21 mouse cellular contexts compared by ENCODE assay signal in the genomic region with DNA sequence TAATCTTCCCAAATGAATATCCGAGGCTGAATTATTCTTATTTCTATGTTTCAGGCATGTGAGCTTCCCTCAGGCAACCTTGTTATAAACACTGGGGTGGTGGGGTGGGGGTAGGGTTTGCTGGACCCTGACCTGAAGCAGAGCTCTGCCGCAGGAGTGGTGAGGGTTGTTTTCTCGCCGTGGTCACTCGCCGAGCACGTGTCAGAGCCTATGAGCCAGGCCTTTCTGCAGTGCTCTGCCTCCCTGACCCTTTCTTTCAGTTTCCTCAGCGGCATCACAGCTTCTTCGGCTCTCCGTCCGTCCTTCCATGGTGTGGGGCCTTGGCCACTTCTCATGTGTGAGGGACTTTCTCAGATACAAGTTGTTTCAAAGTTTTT. TPM values are rescaled to one million over a fixed set of nuclear protein-coding genes. Genes with fewer than 3 reads are reported as not detected.
DNase-seq lines count a peak whose midpoint lies in the region; ATAC-seq and TF ChIP-seq lines count a peak whose summit lies in the region.
"Had no signal": no experiment of that assay in that cellular context is flagged by ENCODE, and none has a peak within 500 bp of the region (broad histone marks: within the 10 kb centered on the region; RNA-seq: fewer than 3 reads in every experiment).

No protein-coding gene starts in this region.

- H3K79me2 ChIP-seq in liver, adult 2 months (ENCODE audit: control insufficient read depth, insufficient read depth, low read length) = peaks cover 23% of the 10 kb centered on the region; the same call in 1 of the 2 replicates

- TF ChIP-seq POLR2A in liver, adult 2 months (IDR thresholded peaks at IDR 0.05; ENCODE audit: extremely low read depth, insufficient read depth, low read length) = no peak

- H3K4me1 ChIP-seq in liver, adult 2 months (ENCODE audit: control insufficient read depth, insufficient read depth, low read length) = peaks cover 40% of the 10 kb centered on the region
- H3K4me1 ChIP-seq in liver, embryonic 11.5 days (replicated peaks; ENCODE audit: control insufficient read depth, insufficient read depth, low read length) = peaks cover 23% of the 10 kb centered on the region
- H3K4me1 ChIP-seq in liver, postnatal 0 days (ENCODE audit: insufficient read depth) = peaks cover 53% of the 10 kb centered on the region
- H3K4me1 ChIP-seq: embryonic facial prominence, embryonic 12.5 days; limb, embryonic 13.5 days had no signal

- no peak overlapping the region for H3K4me3 ChIP-seq in liver, adult 2 months (ENCODE audit: insufficient read depth, low read depth, low read length)
- H3K4me3 ChIP-seq in liver, embryonic 11.5 days (ENCODE audit: low read depth, low read length) = no peak overlapping the region
- H3K4me3 ChIP-seq in liver, postnatal 0 days (ENCODE audit: low read depth, low read length) = no peak overlapping the region
- H3K4me3 ChIP-seq: embryonic facial prominence, embryonic 12.5 days; limb, embryonic 13.5 days; neural tube, embryonic 13.5 days had no signal

- peak overlapping the region; percentile 92 for H3K27ac ChIP-seq in liver, adult 2 months (replicated peaks; ENCODE audit: insufficient read depth, low read depth, low read length)
- no peak overlapping the region for H3K27ac ChIP-seq in liver, embryonic 11.5 days (ENCODE audit: low read depth, low read length)
- H3K27ac ChIP-seq in liver, postnatal 0 days (ENCODE audit: low read depth) = peak overlapping the region; percentile 98
- H3K27ac ChIP-seq: embryonic facial prominence, embryonic 12.5 days; limb, embryonic 13.5 days; macrophage; neural tube, embryonic 13.5 days had no signal

- TF ChIP-seq CTCF in liver, adult 2 months (IDR thresholded peaks at IDR 0.05; ENCODE audit: low read depth, low read length) = no peak
- no peak for TF ChIP-seq CTCF in liver, postnatal 0 days (IDR thresholded peaks at IDR 0.05; ENCODE audit: low read depth)

- intact Hi-C loops in gastrocnemius, postnatal 14 days (cut with DNase I; ENCODE audit: low total_unique reads) = no loop called here

- no peaks in the 10 kb centered on the region for H3K9me3 ChIP-seq in liver, embryonic 11.5 days (ENCODE audit: control insufficient read depth, low read length)
- H3K9me3 ChIP-seq in liver, postnatal 0 days (ENCODE audit: low read length) = no peaks in the 10 kb centered on the region
- H3K9me3 ChIP-seq: embryonic facial prominence, embryonic 12.5 days; limb, embryonic 13.5 days; neural tube, embryonic 13.5 days had no signal

- WGBS in liver, adult 2 months = 19% methylated on average over 11 of the region's 11 CpGs
- 82% methylated on average over 11 of the region's 11 CpGs for WGBS in liver, embryonic 11.5 days
- 73% methylated on average over 11 of the region's 11 CpGs for WGBS in liver, postnatal 0 days (ENCODE audit: insufficient replicate concordance)

- no peaks in the 10 kb centered on the region for H3K36me3 ChIP-seq in liver, adult 2 months (ENCODE audit: control insufficient read depth, insufficient read depth, low read length)
- H3K36me3 ChIP-seq in liver, embryonic 11.5 days (ENCODE audit: control insufficient read depth, insufficient read depth, low read length) = no peaks in the 10 kb centered on the region
- H3K36me3 ChIP-seq in liver, postnatal 0 days (replicated peaks; ENCODE audit: insufficient read depth, low read length) = no peaks in the 10 kb centered on the region
- H3K36me3 ChIP-seq: embryonic facial prominence, embryonic 12.5 days; limb, embryonic 13.5 days; neural tube, embryonic 13.5 days had no signal

- H3K27me3 ChIP-seq in liver, adult 2 months (ENCODE audit: control insufficient read depth, insufficient read depth, low read length) = no peaks in the 10 kb centered on the region
- no peaks in the 10 kb centered on the region for H3K27me3 ChIP-seq in liver, embryonic 11.5 days (replicated peaks; ENCODE audit: control insufficient read depth, insufficient read depth, low read length)
- H3K27me3 ChIP-seq in liver, postnatal 0 days (ENCODE audit: insufficient read depth, low read length) = no peaks in the 10 kb centered on the region
- H3K27me3 ChIP-seq: embryonic facial prominence, embryonic 12.5 days; limb, embryonic 13.5 days; neural tube, embryonic 13.5 days; Patski had no signal

- ATAC-seq in liver, embryonic 11.5 days (replicated peaks; ENCODE audit: low FRiP score) = no peak
- ATAC-seq in liver, postnatal 0 days = peak; percentile 72
- ATAC-seq: activated CD4-positive, CD25-positive, alpha-beta regulatory T cell, adult 4 months; forebrain, embryonic 16.5 days; intestine, embryonic 16.5 days; Patski had no signal

- H3K4me2 ChIP-seq in liver, embryonic 11.5 days = no peak overlapping the region
- H3K4me2 ChIP-seq in liver, postnatal 0 days (ENCODE audit: low read depth, low read length) = no peak overlapping the region
- H3K4me2 ChIP-seq: embryonic facial prominence, embryonic 12.5 days; hindbrain, embryonic 14.5 days; limb, embryonic 13.5 days; midbrain, embryonic 11.5 days; neural tube, embryonic 13.5 days had no signal

- TF ChIP-seq EP300 in liver, postnatal 0 days (IDR thresholded peaks at IDR 0.05; ENCODE audit: low read depth) = no peak

- H3K9ac ChIP-seq in liver, adult 2 months (ENCODE audit: low read depth, low read length) = peak overlapping the region; percentile 47; the same call in 1 of the 2 replicates
- no peak overlapping the region for H3K9ac ChIP-seq in liver, embryonic 11.5 days (ENCODE audit: low read depth, low read length)
- H3K9ac ChIP-seq in liver, postnatal 0 days (replicated peaks) = no peak overlapping the region
- H3K9ac ChIP-seq: embryonic facial prominence, embryonic 12.5 days; hindbrain, embryonic 14.5 days; limb, embryonic 13.5 days; neural tube, embryonic 13.5 days had no signal

- DNase-seq in liver, adult 2 months (ENCODE audit: extremely low read depth, low read depth, low spot score) = peak; percentile 93
- no peak for DNase-seq in liver, embryonic 11.5 days (ENCODE audit: low spot score)
- DNase-seq in kidney, adult 9 months = peak; percentile 83
- DNase-seq in kidney, postnatal 14 days = peak; percentile 71
- peak; percentile 63 for DNase-seq in liver, postnatal 0 days
- DNase-seq in thymus, postnatal 25 days = no peak
- DNase-seq in gastrocnemius, postnatal 14 days = no peak
- DNase-seq: adrenal gland, postnatal 14 days; cerebellum, adult 2 months; heart, postnatal 14 days; right cerebral cortex, postnatal 14 days had no signal

RNA-seq across cellular contexts. Expression of a gene that starts 45.2 kb away (rescaled TPM):
- 0.13 and 0.18 TPM in 2 replicates for total RNA-seq in liver, adult 2 months (2014; rRNA removed)
- polyA plus RNA-seq in liver, adult 2 months (2012; rRNA removed) = 0.27 and 0.35 TPM in 2 replicates
- polyA plus RNA-seq in liver, embryonic 11.5 days (2014; fragmentation: Nextera tagmentation; extraction: Ambion mirVana) = 2.2 and 3.3 TPM in 2 replicates
- 0.15 and 0.21 TPM in 2 replicates for polyA plus RNA-seq in liver, postnatal 0 days (2015; fragmentation: Nextera tagmentation; extraction: Ambion mirVana)
- 1 to 10 TPM; 2.3 to 3.2 TPM for total RNA-seq in gastrocnemius, postnatal 14 days (2021)

RNA-seq across cellular contexts. Expression of a gene that starts 55.2 kb away (rescaled TPM):
- 14.8 and 15.7 TPM in 2 replicates for total RNA-seq in liver, adult 2 months (2014; rRNA removed)
- 31.0 and 44.9 TPM in 2 replicates for polyA plus RNA-seq in liver, adult 2 months (2012; rRNA removed)
- polyA plus RNA-seq in liver, embryonic 11.5 days (2014; fragmentation: Nextera tagmentation; extraction: Ambion mirVana) = 52.5 and 52.9 TPM in 2 replicates
- 16.6 and 17.3 TPM in 2 replicates for polyA plus RNA-seq in liver, postnatal 0 days (2015; fragmentation: Nextera tagmentation; extraction: Ambion mirVana)
- 1 to 10 TPM; 5.8 to 7.1 TPM for total RNA-seq in gastrocnemius, postnatal 14 days (2021)

RNA-seq across cellular contexts. Expression of a gene that starts 60.0 kb away (rescaled TPM):
- total RNA-seq in liver, adult 2 months (2014; rRNA removed) = 266 and 269 TPM in 2 replicates
- polyA plus RNA-seq in liver, adult 2 months (2012; rRNA removed) = 237 and 274 TPM in 2 replicates
- 18.6 and 21.0 TPM in 2 replicates for polyA plus RNA-seq in liver, embryonic 11.5 days (2014; fragmentation: Nextera tagmentation; extraction: Ambion mirVana)
- 220 and 283 TPM in 2 replicates for polyA plus RNA-seq in liver, postnatal 0 days (2015; fragmentation: Nextera tagmentation; extraction: Ambion mirVana)
- total RNA-seq in gastrocnemius, postnatal 14 days (2021) = 10 to 100 TPM; 16.1 to 17.4 TPM

Comparison
In these comparisons a context has a peak if more than half of its experiments do, and no peak if none do; other contexts are left out.
1. DNase-seq: peak in liver, adult 2 months (single experiment), kidney, adult 9 months (single experiment), kidney, postnatal 14 days (single experiment) and liver, postnatal 0 days (single experiment); none in liver, embryonic 11.5 days (single experiment), thymus, postnatal 25 days (single experiment) and gastrocnemius, postnatal 14 days (single experiment).
2. RNA of a gene that starts 60.0 kb away (polyA plus RNA-seq): 220 to 283 TPM in liver, postnatal 0 days and 237 to 274 TPM in liver, adult 2 months; 18.6 to 21.0 TPM in liver, embryonic 11.5 days; every median in the first group is over 10 times any median in the second.